Mouse (Mus musculus) olfactory bulb, adult 2 months (tissue): ENCODE measurements around the gene Fam168b.

Experiments used
- CTCF ChIP-seq: fragments of 200-500 bp; IDR thresholded peaks from 2 replicates; pipeline ENCODE4 v1.5.1; 2012; ENCODE audit warnings: low read depth, mild to moderate bottlenecking, low read length, moderate library complexity; ENCODE audit not compliant: insufficient read depth
- POLR2A ChIP-seq: fragments of 200-500 bp; IDR thresholded peaks from 2 replicates; pipeline ENCODE4 v1.6.1; 2012; ENCODE audit warnings: mild to moderate bottlenecking, low read depth, low read length, moderate library complexity; ENCODE audit not compliant: insufficient read depth

DNA sequence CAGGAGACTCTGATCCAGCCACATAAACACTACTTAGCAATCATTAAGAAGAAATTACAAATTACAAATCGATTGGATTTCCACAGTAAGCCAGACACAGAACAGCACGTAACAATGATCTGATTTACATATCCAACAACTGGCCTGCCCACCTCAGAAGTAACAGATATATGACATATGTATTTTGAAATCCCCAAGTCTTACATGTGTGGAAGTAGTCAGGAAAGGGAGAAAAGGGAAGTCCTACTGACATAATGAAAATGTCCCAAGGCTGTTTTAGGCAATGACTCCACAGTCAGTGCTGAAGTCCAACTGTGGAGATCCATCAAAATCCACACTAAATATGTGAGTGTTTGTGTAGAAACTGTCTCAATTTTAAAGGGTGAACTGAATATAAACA lies 21.5 kb downstream of the Fam168b start:
- TF ChIP-seq POLR2A (no peak), CTCF (no peak)
